Mouse (Mus musculus) CH12.LX (cell line): ENCODE measurements around the gene Cd86. TPM values are rescaled to one million over a fixed set of nuclear protein-coding genes. Genes with fewer than 3 reads are reported as not detected.

Experiments used
- DNase-seq: peaks from one replicate; pipeline ENCODE4 v3.0.0-alpha.2; 2013; ENCODE audit errors: extremely low read depth
- H3K27ac ChIP-seq: 2 replicates; pipeline ENCODE4 v1.5.1; 2012; ENCODE audit warnings: low read depth, mild to moderate bottlenecking, control low read depth, moderate library complexity; ENCODE audit not compliant: insufficient read depth
- H3K27me3 ChIP-seq: replicated peaks from 2 replicates; pipeline ENCODE3; 2012; ENCODE audit warnings: inconsistent platforms
- H3K36me3 ChIP-seq, 2 experiments: replicated peaks in 1 of 2; 2 replicates each; pipeline versions ENCODE3 to v1.6.1; 2012; ENCODE audit warnings: inconsistent platforms in 1 of 2, low read length in 1 of 2, mild to moderate bottlenecking in 1 of 2, mixed read lengths in 1 of 2, moderate library complexity in 1 of 2; ENCODE audit not compliant: control insufficient read depth in 1 of 2, insufficient read depth in 1 of 2
- H3K4me1 ChIP-seq, 2 experiments: 2 replicates each; pipeline ENCODE4 v1.6.1; 2012; ENCODE audit warnings: inconsistent platforms in 1 of 2, moderate library complexity in 1 of 2; ENCODE audit not compliant: insufficient read depth in 2 of 2, control insufficient read depth in 1 of 2
- H3K4me2 ChIP-seq: 2 replicates; pipeline ENCODE4 v1.6.1; 2012; ENCODE audit warnings: low read depth, mild to moderate bottlenecking, control low read depth; ENCODE audit not compliant: poor library complexity, insufficient read depth, severe bottlenecking
- H3K4me3 ChIP-seq, 3 experiments: fragments of 150-350 bp in 1 of 3; sonication (generic) in 1 of 3; replicated peaks in 1 of 3; 2 replicates each; pipeline versions ENCODE3 to v1.5.1; 2011 to 2012; ENCODE audit warnings: low read depth in 2 of 3, low read length in 2 of 3, mild to moderate bottlenecking in 2 of 3, moderate library complexity in 2 of 3, control low read depth in 1 of 3, improper control_type of control experiment in 1 of 3, inconsistent platforms in 1 of 3, mixed read lengths in 1 of 3; ENCODE audit not compliant: poor library complexity in 1 of 3
- H3K79me2 ChIP-seq: replicated peaks from 2 replicates; pipeline ENCODE4 v1.6.1; 2012; ENCODE audit warnings: mild to moderate bottlenecking, moderate library complexity; ENCODE audit not compliant: control insufficient read depth, poor library complexity, insufficient read depth, severe bottlenecking; ENCODE audit errors: extremely low read depth
- H3K9ac ChIP-seq: 2 replicates; pipeline ENCODE4 v1.6.1; 2012; ENCODE audit warnings: low read depth, mild to moderate bottlenecking, control low read depth, moderate library complexity; ENCODE audit not compliant: insufficient read depth
- H3K9me3 ChIP-seq: replicated peaks from 2 replicates; pipeline ENCODE3; 2012; ENCODE audit warnings: low read length, inconsistent platforms, mixed read lengths
- BHLHE40 ChIP-seq: IDR thresholded peaks from 2 replicates; pipeline ENCODE4 v1.6.1; 2011; ENCODE audit warnings: mild to moderate bottlenecking, low read depth, low read length, improper control_type of control experiment
- CHD1 ChIP-seq: IDR thresholded peaks from 2 replicates; pipeline ENCODE4 v1.6.1; 2012; ENCODE audit warnings: low read depth, low read length, improper control_type of control experiment, inconsistent platforms
- E2F4 ChIP-seq: IDR thresholded peaks from 2 replicates; pipeline ENCODE4 v1.6.1; 2011; ENCODE audit warnings: low read depth, low read length, improper control_type of control experiment; ENCODE audit not compliant: insufficient replicate concordance
- EP300 ChIP-seq: IDR thresholded peaks from 2 replicates; pipeline ENCODE4 v1.6.1; 2011; ENCODE audit warnings: low read length, improper control_type of control experiment
- ETS1 ChIP-seq: conservative IDR thresholded peaks from 2 replicates; pipeline ENCODE4 v1.6.1; 2012; ENCODE audit warnings: low read depth, mild to moderate bottlenecking, inconsistent platforms, low read length, improper control_type of control experiment, moderate library complexity
- GABPA ChIP-seq: IDR thresholded peaks from 2 replicates; pipeline ENCODE4 v1.6.1; 2012; ENCODE audit warnings: low read depth, low read length, improper control_type of control experiment, inconsistent platforms; ENCODE audit not compliant: insufficient replicate concordance
- HCFC1 ChIP-seq: IDR thresholded peaks from 2 replicates; pipeline ENCODE4 v1.6.1; 2012; ENCODE audit warnings: low read depth, mild to moderate bottlenecking, inconsistent platforms, low read length, improper control_type of control experiment
- IRF4 ChIP-seq: IDR thresholded peaks from 2 replicates; pipeline ENCODE4 v1.6.1; 2014; ENCODE audit warnings: low read depth, mild to moderate bottlenecking, inconsistent platforms, low read length, improper control_type of control experiment
- JUN ChIP-seq: IDR thresholded peaks from 2 replicates; pipeline ENCODE4 v1.6.1; 2011; ENCODE audit warnings: low read depth, mild to moderate bottlenecking, low read length, improper control_type of control experiment, moderate library complexity; ENCODE audit not compliant: insufficient read depth
- JUND ChIP-seq: conservative IDR thresholded peaks from 2 replicates; pipeline ENCODE4 v1.6.1; 2011; ENCODE audit warnings: low read depth, low read length, improper control_type of control experiment
- MAX ChIP-seq: IDR thresholded peaks from 2 replicates; pipeline ENCODE4 v1.6.1; 2011; ENCODE audit warnings: low read length, improper control_type of control experiment
- MEF2A ChIP-seq: IDR thresholded peaks from 2 replicates; pipeline ENCODE4 v1.6.1; 2014; ENCODE audit warnings: low read depth, mild to moderate bottlenecking, inconsistent platforms, low read length, improper control_type of control experiment, borderline replicate concordance
- MYC ChIP-seq: IDR thresholded peaks from 2 replicates; pipeline ENCODE4 v1.6.1; 2011; ENCODE audit warnings: low read depth, mild to moderate bottlenecking, improper control_type of control experiment, low read length
- NELFE ChIP-seq: IDR thresholded peaks from 2 replicates; pipeline ENCODE4 v1.6.1; 2011; ENCODE audit warnings: low read depth, low read length, improper control_type of control experiment
- POLR2A ChIP-seq: IDR thresholded peaks from 2 replicates; pipeline ENCODE4 v1.6.1; 2011; ENCODE audit warnings: low read depth, mild to moderate bottlenecking, improper control_type of control experiment, low read length
- POLR2AphosphoS2 ChIP-seq: IDR thresholded peaks from 2 replicates; pipeline ENCODE4 v1.6.1; 2011; ENCODE audit warnings: low read depth, low read length, improper control_type of control experiment
- RAD21 ChIP-seq: IDR thresholded peaks from 2 replicates; pipeline ENCODE4 v1.6.1; 2011; ENCODE audit warnings: low read depth, mild to moderate bottlenecking, low read length, improper control_type of control experiment, moderate library complexity
- RCOR1 ChIP-seq: conservative IDR thresholded peaks from 2 replicates; pipeline ENCODE4 v1.6.1; 2012; ENCODE audit warnings: low read depth, mild to moderate bottlenecking, inconsistent platforms, low read length, improper control_type of control experiment
- SMC3 ChIP-seq: IDR thresholded peaks from 2 replicates; pipeline ENCODE4 v1.6.1; 2011; ENCODE audit warnings: low read depth, low read length, improper control_type of control experiment
- TBP ChIP-seq: conservative IDR thresholded peaks from 2 replicates; pipeline ENCODE4 v1.6.1; 2011; ENCODE audit warnings: low read depth, low read length, improper control_type of control experiment
- TCF12 ChIP-seq: IDR thresholded peaks from 2 replicates; pipeline ENCODE4 v1.6.1; 2014; ENCODE audit warnings: low read depth, mild to moderate bottlenecking, inconsistent platforms, low read length, improper control_type of control experiment
- UBTF ChIP-seq: IDR thresholded peaks from 2 replicates; pipeline ENCODE4 v1.6.1; 2012; ENCODE audit warnings: low read depth, mild to moderate bottlenecking, inconsistent platforms, low read length, improper control_type of control experiment, moderate library complexity
- USF1 ChIP-seq: IDR thresholded peaks from 2 replicates; pipeline ENCODE4 v1.6.1; 2014; ENCODE audit warnings: low read depth, mild to moderate bottlenecking, inconsistent platforms, low read length, improper control_type of control experiment
- USF2 ChIP-seq: conservative IDR thresholded peaks from 2 replicates; pipeline ENCODE4 v1.6.1; 2011; ENCODE audit warnings: low read depth, low read length, improper control_type of control experiment
- ZKSCAN1 ChIP-seq: IDR thresholded peaks from 2 replicates; pipeline ENCODE4 v1.6.1; 2012; ENCODE audit warnings: low read depth, inconsistent platforms, low read length, improper control_type of control experiment, borderline replicate concordance
- ZNF384 ChIP-seq: IDR thresholded peaks from 2 replicates; pipeline ENCODE4 v1.6.1; 2012; ENCODE audit warnings: low read depth, low read length, improper control_type of control experiment, inconsistent platforms
- dilution Hi-C: fragments of 300-500 bp; cut with MboI; formaldehyde crosslinking; loops from 2 replicates; pipeline ENCODE4 v1.14.3; 2020; ENCODE audit warnings: low sequenced_read_pairs; ENCODE audit not compliant: extremely low pct_unique_long_range_greater_than_20kb, extremely low pct_ligation_motif_present
- in situ Hi-C: fragments of 300-500 bp; cut with MboI; formaldehyde crosslinking; loops from 3 replicates; pipeline ENCODE4 v1.14.3; 2019; ENCODE audit warnings: low sequenced_read_pairs, low pct_ligation_motif_present, low pct_unique_long_range_greater_than_20kb, mixed read lengths
- polyA plus RNA-seq: library from polyadenylated mRNA; unstranded; fragments of >175 nt; gene quantifications from 2 replicates; pipeline ENCODE4 v1.2.1, GENCODE M21; 2012; ENCODE audit warnings: low read depth; ENCODE audit not compliant: insufficient read length
- total RNA-seq, 2 experiments: library from RNA; depleted of rRNA; stranded (reverse); fragments of 300-350 nt in 1 of 2; fragments of >200 nt in 1 of 2; gene quantifications; 2 replicates each; pipeline ENCODE4 v1.2.3; 2012 to 2014

Gene Cd86
- total and polyA plus RNA-seq, 3 experiments = 102 to 191 (median 113) TPM

DNA sequence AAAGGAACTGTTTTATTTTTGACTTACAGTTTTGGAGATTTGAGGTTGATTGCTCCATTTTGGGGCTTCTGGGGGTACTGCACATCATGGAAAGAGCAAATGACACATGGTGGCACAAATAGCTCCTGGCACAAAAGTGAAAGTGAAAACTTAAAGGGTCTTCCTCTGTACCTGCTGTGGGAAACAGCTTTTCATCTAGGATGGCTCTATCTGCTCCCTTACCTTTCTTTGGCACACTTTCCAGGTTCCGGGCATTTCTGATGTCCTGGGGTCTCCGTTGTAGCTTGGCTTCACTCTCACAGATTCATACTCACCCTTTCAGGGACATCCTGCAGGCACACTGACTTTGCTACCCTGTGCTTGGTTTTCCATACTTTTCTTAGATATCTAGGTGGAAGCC, 22.2 kb upstream of the Cd86 start (continued):
- TF ChIP-seq ZKSCAN1 = no peak
- no peak for TF ChIP-seq NELFE
- TF ChIP-seq CHD1 = no peak
- TF ChIP-seq MAX = no peak
- TF ChIP-seq POLR2AphosphoS2 = no peak
- no peak for TF ChIP-seq HCFC1
- TF ChIP-seq, all 38 proteins: peak for 4

DNA sequence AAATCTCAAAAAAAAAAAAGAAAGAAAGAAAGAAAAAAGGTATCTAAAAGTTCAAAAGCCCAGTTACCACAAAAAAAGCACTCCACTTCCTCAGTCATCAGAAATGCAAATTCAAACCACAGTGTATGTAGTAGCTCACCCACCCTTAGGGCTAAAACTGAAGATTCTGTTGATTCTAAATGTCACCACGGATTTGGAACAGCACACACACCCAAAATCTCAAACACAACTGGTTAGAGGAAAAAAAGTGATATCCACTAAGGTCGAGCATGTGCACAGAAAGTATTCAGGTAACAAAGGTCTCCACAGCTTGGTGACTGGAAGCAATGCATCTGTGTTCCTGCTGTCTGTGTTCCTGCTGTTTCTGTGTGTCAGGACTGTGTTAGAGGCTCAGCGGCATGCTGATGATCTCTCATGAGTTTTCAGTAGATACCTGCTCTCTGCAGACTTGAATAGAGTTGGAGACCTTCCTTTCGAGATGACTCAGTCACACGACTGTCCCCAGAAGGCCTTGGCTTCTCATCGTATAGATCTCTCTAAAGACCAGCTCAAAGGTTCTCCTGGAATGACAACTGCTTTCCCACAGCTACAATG, 18.5 kb upstream of the Cd86 start:
- Histone ChIP-seq H3K9me3 (peaks cover 2% of the 10 kb centered on the region), H3K4me3 (no peak overlapping the region), H3K27ac (peak overlapping the region; percentile 94), H3K9ac (no peak overlapping the region), H3K4me1 (peaks cover 30 to 63% of the 10 kb centered on the region in 2 experiments), H3K36me3 (no peaks in the 10 kb centered on the region), H3K27me3 (no peaks in the 10 kb centered on the region), H3K4me2 (peak overlapping the region; percentile 69), H3K79me2 (no peaks in the 10 kb centered on the region)
- dilution Hi-C loops (no loop called here), in situ Hi-C loops (loop anchor here (5.0 kb wide), 1 partner anchor 33 kb away; no protein-coding TSS in a partner anchor)
- DNase-seq = peak; percentile 67
- peak; percentile 93 for TF ChIP-seq ZNF384
- peak; percentile 62; the same call in 1 of the 2 replicates for TF ChIP-seq MYC
- peak; percentile 2; the same call in 1 of the 2 replicates for TF ChIP-seq SMC3
- 0 out of 2 replicates have a peak, but pooled peaks have one; percentile 46 for TF ChIP-seq MAX
- no peak for TF ChIP-seq UBTF
- 0 out of 2 replicates have a peak, but pooled peaks have one; percentile 27 for TF ChIP-seq TBP
- 0 out of 2 replicates have a peak, but pooled peaks have one; percentile 41 for TF ChIP-seq TCF12
- peak; percentile 71 for TF ChIP-seq ETS1
- no peak; the same call in 1 of the 2 replicates for TF ChIP-seq RAD21
- no peak for TF ChIP-seq NELFE
- no peak for TF ChIP-seq ZKSCAN1
- no peak for TF ChIP-seq GABPA
- TF ChIP-seq CHD1 = no peak
- TF ChIP-seq USF1 = no peak
- TF ChIP-seq BHLHE40 = peak; percentile 95
- TF ChIP-seq E2F4 = 0 out of 2 replicates have a peak, but pooled peaks have one; percentile 34
- TF ChIP-seq USF2 = no peak
- peak; percentile 97 for TF ChIP-seq IRF4
- TF ChIP-seq MEF2A = peak; percentile 89
- TF ChIP-seq RCOR1 = peak; percentile 81
- TF ChIP-seq JUND = peak; percentile 96
- TF ChIP-seq EP300 = peak; percentile 74
- TF ChIP-seq JUN = peak; percentile 87
- no peak for TF ChIP-seq POLR2AphosphoS2
- TF ChIP-seq POLR2A = no peak
